Mouse (Mus musculus) ES-E14 (cell line): ENCODE measurements around the gene Tm9sf4.

ENCODE experiments used
- CHD2 ChIP-seq: IDR thresholded peaks from 2 replicates; pipeline ENCODE4 v1.6.1; 2014; ENCODE audit warnings: mild to moderate bottlenecking, low read depth, low read length, inconsistent platforms
- HCFC1 ChIP-seq: IDR thresholded peaks from 2 replicates; pipeline ENCODE4 v1.6.1; 2012; ENCODE audit warnings: low read length, inconsistent platforms, borderline replicate concordance; ENCODE audit not compliant: insufficient read depth
- ZNF384 ChIP-seq: IDR thresholded peaks from 2 replicates; pipeline ENCODE4 v1.6.1; 2012; ENCODE audit warnings: low read depth, low read length, inconsistent platforms

- TF ChIP-seq HCFC1 = no peak
- no peak for TF ChIP-seq ZNF384
- no peak for TF ChIP-seq CHD2
Observed at GRCm38 (mm10) chr2:153228523-153228922, 67.4 kb downstream of the Tm9sf4 start.
